Mouse (Mus musculus): ENCODE measurements around the gene Pcdh15. TPM values are rescaled to one million over a fixed set of nuclear protein-coding genes. Genes with fewer than 3 reads are reported as not detected.

The Pcdh15 gene
- polyA plus RNA-seq, 1 experiment from 2014 or later: 0.62 TPM

- no peaks in the 10 kb centered on the region for H3K36me3 ChIP-seq (ENCODE audit: control insufficient read depth, insufficient read depth, low read length)
- H3K27ac ChIP-seq (ENCODE audit: low read depth, low read length): no peak overlapping the region
- 61% methylated on average over 2 of the region's 2 CpGs for WGBS
- H3K4me2 ChIP-seq (replicated peaks; ENCODE audit: low read depth, low read length): no peak overlapping the region
- no peak overlapping the region for H3K9ac ChIP-seq (ENCODE audit: low read depth, low read length)
- H3K4me1 ChIP-seq (ENCODE audit: control insufficient read depth, insufficient read depth, low read length): no peaks in the 10 kb centered on the region
- no peaks in the 10 kb centered on the region for H3K9me3 ChIP-seq (ENCODE audit: control insufficient read depth, low read length)
- H3K27me3 ChIP-seq (ENCODE audit: control insufficient read depth, insufficient read depth, low read length): no peaks in the 10 kb centered on the region
- no peak for ATAC-seq (ENCODE audit: low FRiP score, low TSS enrichment)
- no peak overlapping the region for H3K4me3 ChIP-seq (ENCODE audit: low read length)
Observed at GRCm38 (mm10) chr10:74621837-74622236, 1522.7 kb downstream of the Pcdh15 start.

- no peak overlapping the region for H3K27ac ChIP-seq (ENCODE audit: low read depth, low read length)
- no peaks in the 10 kb centered on the region for H3K4me1 ChIP-seq (ENCODE audit: control insufficient read depth, insufficient read depth, low read length)
- H3K9me3 ChIP-seq (ENCODE audit: control insufficient read depth, low read length): no peaks in the 10 kb centered on the region
- no peak overlapping the region for H3K4me2 ChIP-seq (replicated peaks; ENCODE audit: low read depth, low read length)
- no peaks in the 10 kb centered on the region for H3K27me3 ChIP-seq (ENCODE audit: control insufficient read depth, insufficient read depth, low read length)
- H3K4me3 ChIP-seq (ENCODE audit: low read length): no peak overlapping the region
- H3K36me3 ChIP-seq (ENCODE audit: control insufficient read depth, insufficient read depth, low read length): no peaks in the 10 kb centered on the region
- ATAC-seq (ENCODE audit: low FRiP score, low TSS enrichment): no peak
- H3K9ac ChIP-seq (ENCODE audit: low read depth, low read length): no peak overlapping the region
- WGBS: 29% methylated on average over 4 of the region's 4 CpGs
Observed at GRCm38 (mm10) chr10:74625715-74626114, 1526.6 kb downstream of the Pcdh15 start.

- 67% methylated on average over 10 of the region's 10 CpGs for WGBS
- ATAC-seq (ENCODE audit: low FRiP score, low TSS enrichment): no peak
Observed at GRCm38 (mm10) chr10:74626596-74626995, 1527.5 kb downstream of the Pcdh15 start.

GRCm38 (mm10) chr10:74631314-74631713, 1532.2 kb downstream of the Pcdh15 start:
- H3K4me3 ChIP-seq (ENCODE audit: low read length): no peak overlapping the region
- no peaks in the 10 kb centered on the region for H3K9me3 ChIP-seq (ENCODE audit: control insufficient read depth, low read length)
- H3K4me2 ChIP-seq (replicated peaks; ENCODE audit: low read depth, low read length): no peak overlapping the region
- no peak overlapping the region for H3K9ac ChIP-seq (ENCODE audit: low read depth, low read length)
- H3K27ac ChIP-seq (ENCODE audit: low read depth, low read length): no peak overlapping the region
- WGBS: 85% methylated on average over 9 of the region's 9 CpGs
- no peaks in the 10 kb centered on the region for H3K27me3 ChIP-seq (ENCODE audit: control insufficient read depth, insufficient read depth, low read length)
- no peak for ATAC-seq (ENCODE audit: low FRiP score, low TSS enrichment)
- H3K36me3 ChIP-seq (ENCODE audit: control insufficient read depth, insufficient read depth, low read length): no peaks in the 10 kb centered on the region
- H3K4me1 ChIP-seq (ENCODE audit: control insufficient read depth, insufficient read depth, low read length): no peaks in the 10 kb centered on the region

More at GRCm38 (mm10) chr10:74626596-74626995, 1527.5 kb downstream of the Pcdh15 start:
- no peaks in the 10 kb centered on the region for H3K9me3 ChIP-seq (ENCODE audit: control insufficient read depth, low read length)
- no peaks in the 10 kb centered on the region for H3K27me3 ChIP-seq (ENCODE audit: control insufficient read depth, insufficient read depth, low read length)
- H3K4me2 ChIP-seq (replicated peaks; ENCODE audit: low read depth, low read length): no peak overlapping the region
- no peak overlapping the region for H3K4me3 ChIP-seq (ENCODE audit: low read length)
- no peaks in the 10 kb centered on the region for H3K36me3 ChIP-seq (ENCODE audit: control insufficient read depth, insufficient read depth, low read length)
- H3K9ac ChIP-seq (ENCODE audit: low read depth, low read length): no peak overlapping the region
- no peak overlapping the region for H3K27ac ChIP-seq (ENCODE audit: low read depth, low read length)
- H3K4me1 ChIP-seq (ENCODE audit: control insufficient read depth, insufficient read depth, low read length): no peaks in the 10 kb centered on the region

GRCm38 (mm10) chr10:74637040-74637439, 1537.9 kb downstream of the Pcdh15 start:
- Histone ChIP-seq H3K27ac (ENCODE audit: low read depth, low read length) (no peak overlapping the region), H3K4me1 (ENCODE audit: control insufficient read depth, insufficient read depth, low read length) (no peaks in the 10 kb centered on the region), H3K36me3 (ENCODE audit: control insufficient read depth, insufficient read depth, low read length) (no peaks in the 10 kb centered on the region), H3K9ac (ENCODE audit: low read depth, low read length) (no peak overlapping the region), H3K27me3 (ENCODE audit: control insufficient read depth, insufficient read depth, low read length) (no peaks in the 10 kb centered on the region), H3K9me3 (ENCODE audit: control insufficient read depth, low read length) (no peaks in the 10 kb centered on the region), H3K4me2 (replicated peaks; ENCODE audit: low read depth, low read length) (no peak overlapping the region), H3K4me3 (ENCODE audit: low read length) (no peak overlapping the region)
- WGBS: 25% methylated on average over 4 of the region's 4 CpGs
- peak; percentile 64 for ATAC-seq (ENCODE audit: low FRiP score, low TSS enrichment)

GRCm38 (mm10) chr10:74642125-74642524, 1543.0 kb downstream of the Pcdh15 start:
- no peaks in the 10 kb centered on the region for H3K36me3 ChIP-seq (ENCODE audit: control insufficient read depth, insufficient read depth, low read length)
- no peak overlapping the region for H3K4me3 ChIP-seq (ENCODE audit: low read length)
- no peak overlapping the region for H3K27ac ChIP-seq (ENCODE audit: low read depth, low read length)
- no peaks in the 10 kb centered on the region for H3K9me3 ChIP-seq (ENCODE audit: control insufficient read depth, low read length)
- H3K27me3 ChIP-seq (ENCODE audit: control insufficient read depth, insufficient read depth, low read length): no peaks in the 10 kb centered on the region
- no peak for ATAC-seq (ENCODE audit: low FRiP score, low TSS enrichment)
- H3K4me1 ChIP-seq (ENCODE audit: control insufficient read depth, insufficient read depth, low read length): no peaks in the 10 kb centered on the region
- no peak overlapping the region for H3K9ac ChIP-seq (ENCODE audit: low read depth, low read length)
- WGBS: 63% methylated on average over 6 of the region's 6 CpGs
- H3K4me2 ChIP-seq (replicated peaks; ENCODE audit: low read depth, low read length): no peak overlapping the region

- H3K9me3 ChIP-seq (ENCODE audit: control insufficient read depth, low read length): no peaks in the 10 kb centered on the region
- WGBS: 89% methylated on average over 1 of the region's 1 CpGs
- H3K27me3 ChIP-seq (ENCODE audit: control insufficient read depth, insufficient read depth, low read length): no peaks in the 10 kb centered on the region
- no peaks in the 10 kb centered on the region for H3K36me3 ChIP-seq (ENCODE audit: control insufficient read depth, insufficient read depth, low read length)
- H3K27ac ChIP-seq (ENCODE audit: low read depth, low read length): no peak overlapping the region
- no peak overlapping the region for H3K9ac ChIP-seq (ENCODE audit: low read depth, low read length)
- no peak overlapping the region for H3K4me2 ChIP-seq (replicated peaks; ENCODE audit: low read depth, low read length)
- H3K4me1 ChIP-seq (ENCODE audit: control insufficient read depth, insufficient read depth, low read length): no peaks in the 10 kb centered on the region
- H3K4me3 ChIP-seq (ENCODE audit: low read length): no peak overlapping the region
- ATAC-seq (ENCODE audit: low FRiP score, low TSS enrichment): no peak
Observed at GRCm38 (mm10) chr10:74663171-74663570, 1564.0 kb downstream of the Pcdh15 start.

GRCm38 (mm10) chr10:74680016-74680491, 1580.9 kb downstream of the Pcdh15 start:
- Histone ChIP-seq H3K36me3 (ENCODE audit: control insufficient read depth, insufficient read depth, low read length) (no peaks in the 10 kb centered on the region), H3K4me1 (ENCODE audit: control insufficient read depth, insufficient read depth, low read length) (0 out of 2 replicates have a peak, but pooled peaks cover 3% of the 10 kb centered on the region), H3K9ac (ENCODE audit: low read depth, low read length) (no peak overlapping the region), H3K9me3 (ENCODE audit: control insufficient read depth, low read length) (no peaks in the 10 kb centered on the region; the same call in 1 of the 2 replicates), H3K4me2 (replicated peaks; ENCODE audit: low read depth, low read length) (no peak overlapping the region), H3K27ac (ENCODE audit: low read depth, low read length) (peak overlapping the region; percentile 9; the same call in 1 of the 2 replicates), H3K27me3 (ENCODE audit: control insufficient read depth, insufficient read depth, low read length) (no peaks in the 10 kb centered on the region), H3K4me3 (ENCODE audit: low read length) (no peak overlapping the region)
- 79% methylated on average over 4 of the region's 4 CpGs for WGBS
- ATAC-seq (ENCODE audit: low FRiP score, low TSS enrichment): 0 out of 2 replicates have a peak, but pooled peaks have one; percentile 35

- Histone ChIP-seq H3K27ac (ENCODE audit: low read depth, low read length) (no peak overlapping the region; the same call in 1 of the 2 replicates), H3K4me3 (ENCODE audit: low read length) (no peak overlapping the region), H3K4me1 (ENCODE audit: control insufficient read depth, insufficient read depth, low read length) (0 out of 2 replicates have a peak, but pooled peaks cover 3% of the 10 kb centered on the region), H3K4me2 (replicated peaks; ENCODE audit: low read depth, low read length) (no peak overlapping the region), H3K36me3 (ENCODE audit: control insufficient read depth, insufficient read depth, low read length) (no peaks in the 10 kb centered on the region), H3K9ac (ENCODE audit: low read depth, low read length) (no peak overlapping the region), H3K27me3 (ENCODE audit: control insufficient read depth, insufficient read depth, low read length) (no peaks in the 10 kb centered on the region), H3K9me3 (ENCODE audit: control insufficient read depth, low read length) (no peaks in the 10 kb centered on the region)
- WGBS: 40% methylated on average over 1 of the region's 1 CpGs
- no peak for ATAC-seq (ENCODE audit: low FRiP score, low TSS enrichment)
Observed at GRCm38 (mm10) chr10:74680559-74680958, 1581.4 kb downstream of the Pcdh15 start.
